Comparison of ENCODE assay signal across 8 mouse cellular contexts in the genomic region with DNA sequence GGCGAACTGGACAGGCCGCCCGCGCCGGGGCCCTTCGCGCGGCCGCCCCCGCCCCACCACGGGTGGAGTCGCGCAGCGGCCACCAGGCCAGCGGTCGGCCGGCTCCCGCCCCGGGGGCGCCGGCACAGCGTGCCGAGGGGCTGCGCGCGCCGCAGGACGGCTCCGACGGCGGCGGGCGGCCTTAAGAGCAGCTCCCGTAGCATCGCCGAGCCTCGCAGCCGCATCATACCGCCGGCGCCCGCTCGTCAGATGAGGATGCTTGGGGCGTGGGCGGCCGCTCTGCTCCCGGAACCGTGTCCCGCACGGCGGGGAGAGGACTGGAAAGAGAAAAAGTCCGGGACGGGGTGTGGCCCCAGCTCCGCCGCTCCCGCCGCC. TPM values are rescaled to one million over a fixed set of nuclear protein-coding genes. Genes with fewer than 3 reads are reported as not detected.
DNase-seq lines count a peak whose midpoint lies in the region; ATAC-seq and TF ChIP-seq lines count a peak whose summit lies in the region.

No protein-coding gene starts in this region.

- intact Hi-C loops in gastrocnemius, adult 2 months (cut with DNase I), result loop anchor here (2.0 to 5.0 kb wide), 3 partner anchors 36 to 115 kb away; a partner anchor contains a TSS

- H3K27me3 ChIP-seq in testis, adult 2 months (ENCODE audit: control insufficient read depth, insufficient read depth, low read length), result no peaks in the 10 kb centered on the region
- no peaks in the 10 kb centered on the region; the same call in 1 of the 2 replicates for H3K27me3 ChIP-seq in liver, embryonic 11.5 days (replicated peaks; ENCODE audit: control insufficient read depth, insufficient read depth, low read length)

- H3K4me3 ChIP-seq in gastrocnemius, adult 2 months, result peak overlapping the region; percentile 99
- peak overlapping the region; percentile 91 for H3K4me3 ChIP-seq in testis, adult 2 months (ENCODE audit: control insufficient read depth, low read depth, low read length)
- H3K4me3 ChIP-seq in liver, embryonic 11.5 days (ENCODE audit: low read depth, low read length), result peak overlapping the region; percentile 98

- WGBS in liver, embryonic 11.5 days, result 0% methylated on average over 48 of the region's 57 CpGs

- H3K4me1 ChIP-seq in testis, adult 2 months (ENCODE audit: control insufficient read depth, insufficient read depth, low read length), result peaks cover 6% of the 10 kb centered on the region
- H3K4me1 ChIP-seq in liver, embryonic 11.5 days (replicated peaks; ENCODE audit: control insufficient read depth, insufficient read depth, low read length), result peaks cover 3% of the 10 kb centered on the region; the same call in 1 of the 2 replicates

- peak overlapping the region; percentile 97 for H3K27ac ChIP-seq in gastrocnemius, adult 2 months
- peak overlapping the region; percentile 78 for H3K27ac ChIP-seq in testis, adult 2 months (ENCODE audit: control insufficient read depth, insufficient read depth, low read depth, low read length)
- H3K27ac ChIP-seq in liver, embryonic 11.5 days (ENCODE audit: low read depth, low read length), result peak overlapping the region; percentile 94

- ATAC-seq in liver, embryonic 11.5 days (replicated peaks; ENCODE audit: low FRiP score), result peak; percentile 65

- DNase-seq in gastrocnemius, adult 2 months, result no peak
- no peak for DNase-seq in gastrocnemius, postnatal 25 days
- DNase-seq in testis, postnatal 10 days (ENCODE audit: low spot score), result no peak
- DNase-seq in liver, embryonic 11.5 days (ENCODE audit: low spot score), result no peak
- DNase-seq in urinary bladder, postnatal 14 days (ENCODE audit: low spot score), result no peak
- no peak for DNase-seq in T-cell, adult 2 months (ENCODE audit: low spot score)
- no peak for DNase-seq in cerebellum, postnatal 14 days

- H3K9ac ChIP-seq in liver, embryonic 11.5 days (ENCODE audit: low read depth, low read length), result peak overlapping the region; percentile 91

- peak overlapping the region; percentile 84 for H3K4me2 ChIP-seq in liver, embryonic 11.5 days

- no peak for TF ChIP-seq CTCF in gastrocnemius, adult 2 months (IDR thresholded peaks at IDR 0.05)
- TF ChIP-seq CTCF in testis, adult 2 months (IDR thresholded peaks at IDR 0.05; ENCODE audit: control insufficient read depth, insufficient read depth, insufficient replicate concordance, low read depth, low read length), result no peak

- TF ChIP-seq POLR2A in testis, adult 2 months (IDR thresholded peaks at IDR 0.05; ENCODE audit: control insufficient read depth, low read depth, low read length), result no peak

- H3K36me3 ChIP-seq in testis, adult 2 months (ENCODE audit: control insufficient read depth, insufficient read depth, low read length), result no peaks in the 10 kb centered on the region
- no peaks in the 10 kb centered on the region for H3K36me3 ChIP-seq in liver, embryonic 11.5 days (ENCODE audit: control insufficient read depth, insufficient read depth, low read length)

- H3K9me3 ChIP-seq in liver, embryonic 11.5 days (ENCODE audit: control insufficient read depth, low read length), result no peaks in the 10 kb centered on the region

RNA-seq across cellular contexts. Expression of a gene that starts 0.3 kb away (rescaled TPM):
- total RNA-seq in gastrocnemius, adult 2 months (2021), result 10 to 100 TPM; 57.3 to 88.0 TPM
- 10 to 100 TPM; 57.0 to 77.5 TPM for total RNA-seq in gastrocnemius, postnatal 25 days (2021)
- polyA plus RNA-seq in testis, adult 2 months (2012; rRNA removed), result 8.3 and 9.3 TPM in 2 replicates
- 23.6 and 24.3 TPM in 2 replicates for polyA plus RNA-seq in liver, embryonic 11.5 days (2014; fragmentation: Nextera tagmentation; extraction: Ambion mirVana)
